Mouse (Mus musculus) neural tube, embryonic 11.5 days (tissue): ENCODE results near the gene Pgf. TPM values are rescaled to one million over a fixed set of nuclear protein-coding genes. Genes with fewer than 3 reads are reported as not detected.

Experiments
- ATAC-seq: fragments of 200-750 bp; cut with Nextera tagmentation; 2 replicates; pipeline ENCODE4 v1.8.0; 2017; ENCODE audit warnings: moderate number of reproducible peaks, mild to moderate bottlenecking, moderate TSS enrichment, moderate library complexity; ENCODE audit not compliant: insufficient read depth, low FRiP score, low TSS enrichment
- DNase-seq: peaks from one replicate; pipeline ENCODE4 v3.0.0-alpha.2; 2015; ENCODE audit warnings: low spot score
- H3K27ac ChIP-seq: fragments of 300-500 bp; sonication (generic); 2 replicates; pipeline ENCODE4 v1.5.1; 2014; ENCODE audit warnings: low read depth, mild to moderate bottlenecking, low read length
- H3K27me3 ChIP-seq: fragments of 300-500 bp; sonication (generic); 2 replicates; pipeline ENCODE4 v1.6.1; 2014; ENCODE audit warnings: mild to moderate bottlenecking, low read length, mixed read lengths; ENCODE audit not compliant: control insufficient read depth, insufficient read depth
- H3K36me3 ChIP-seq: fragments of 300-500 bp; sonication (generic); 2 replicates; pipeline ENCODE4 v1.6.1; 2014; ENCODE audit warnings: mild to moderate bottlenecking, low read length, moderate library complexity, mixed read lengths; ENCODE audit not compliant: control insufficient read depth, insufficient read depth
- H3K4me1 ChIP-seq: fragments of 300-500 bp; sonication (generic); 2 replicates; pipeline ENCODE4 v1.6.1; 2014; ENCODE audit warnings: low read length, mixed read lengths; ENCODE audit not compliant: control insufficient read depth, insufficient read depth
- H3K4me2 ChIP-seq: fragments of 300-500 bp; sonication (generic); 2 replicates; pipeline ENCODE4 v1.6.1; 2014; ENCODE audit warnings: low read depth, mild to moderate bottlenecking, moderate library complexity
- H3K4me3 ChIP-seq: fragments of 300-500 bp; sonication (generic); 2 replicates; pipeline ENCODE4 v1.5.1; 2014; ENCODE audit warnings: low read depth, low read length
- H3K9ac ChIP-seq: fragments of 300-500 bp; sonication (generic); 2 replicates; pipeline ENCODE4 v1.6.1; 2014; ENCODE audit warnings: mild to moderate bottlenecking, low read length
- H3K9me3 ChIP-seq: fragments of 300-500 bp; sonication (generic); 2 replicates; pipeline ENCODE4 v1.6.1; 2016; ENCODE audit warnings: low read length; ENCODE audit not compliant: control insufficient read depth
- WGBS: fragments of 180-500 bp; shearing (Covaris S2); extraction: QIAGEN DNeasy Blood & Tissue Kit; methylation state at CpG from one replicate; pipeline ENCODE4 v1.1.7; 2014; 5-methylcytosine and 5-hydroxymethylcytosine counted together
- polyA plus RNA-seq: library from polyadenylated mRNA; unstranded; fragments of >200 nt; fragmentation: Nextera tagmentation; extraction: Ambion mirVana; gene quantifications from 2 replicates; pipeline ENCODE4 v1.2.1, GENCODE M21; 2014

Gene Pgf
- polyA plus RNA-seq, 1 experiment from 2014 or later, result 7.1 TPM

- no peak overlapping the region for H3K27ac ChIP-seq
- peaks cover 13% of the 10 kb centered on the region for H3K27me3 ChIP-seq
- WGBS, result 48% methylated on average over 16 of the region's 16 CpGs
- DNase-seq (no peak), ATAC-seq (0 out of 2 replicates have a peak, but pooled peaks have one; percentile 39)
- H3K36me3 ChIP-seq, result no peaks in the 10 kb centered on the region
- peaks cover 25% of the 10 kb centered on the region for H3K4me1 ChIP-seq
- H3K9ac ChIP-seq, result no peak overlapping the region; the same call in 1 of the 2 replicates
- no peaks in the 10 kb centered on the region for H3K9me3 ChIP-seq
- peak overlapping the region; percentile 40 for H3K4me2 ChIP-seq
- H3K4me3 ChIP-seq, result peak overlapping the region; percentile 17; the same call in 1 of the 2 replicates
These were observed 2.4 kb downstream of the Pgf start for GRCm38 (mm10) chr12:85175087-85175675.

GRCm38 (mm10) chr12:85174016-85174415, 3.6 kb downstream of the Pgf start:
- DNase-seq, result no peak
- no peak overlapping the region for H3K4me2 ChIP-seq
- no peaks in the 10 kb centered on the region for H3K9me3 ChIP-seq
- peaks cover 25% of the 10 kb centered on the region for H3K4me1 ChIP-seq
- peaks cover 13% of the 10 kb centered on the region for H3K27me3 ChIP-seq
- H3K36me3 ChIP-seq, result no peaks in the 10 kb centered on the region
- H3K27ac ChIP-seq, result no peak overlapping the region
- no peak overlapping the region for H3K4me3 ChIP-seq
- no peak for ATAC-seq
- WGBS, result 75% methylated on average over 7 of the region's 7 CpGs
- H3K9ac ChIP-seq, result no peak overlapping the region

GRCm38 (mm10) chr12:85170948-85171307, 6.7 kb downstream of the Pgf start:
- no peak for ATAC-seq
- no peak overlapping the region for H3K4me3 ChIP-seq
- no peaks in the 10 kb centered on the region for H3K36me3 ChIP-seq
- no peaks in the 10 kb centered on the region for H3K9me3 ChIP-seq
- no peaks in the 10 kb centered on the region for H3K27me3 ChIP-seq
- H3K4me1 ChIP-seq, result peaks cover 10% of the 10 kb centered on the region
- H3K9ac ChIP-seq, result no peak overlapping the region
- DNase-seq, result no peak
- no peak overlapping the region for H3K4me2 ChIP-seq
- WGBS, result 90% methylated on average over 3 of the region's 3 CpGs
- H3K27ac ChIP-seq, result no peak overlapping the region

- H3K9ac ChIP-seq, result no peak overlapping the region
- no peaks in the 10 kb centered on the region for H3K9me3 ChIP-seq
- H3K4me1 ChIP-seq, result peaks cover 4% of the 10 kb centered on the region
- H3K36me3 ChIP-seq, result no peaks in the 10 kb centered on the region
- H3K27ac ChIP-seq, result no peak overlapping the region
- 83% methylated on average over 11 of the region's 11 CpGs for WGBS
- no peak overlapping the region for H3K4me2 ChIP-seq
- no peak for ATAC-seq
- no peaks in the 10 kb centered on the region for H3K27me3 ChIP-seq
- no peak overlapping the region for H3K4me3 ChIP-seq
- no peak for DNase-seq
These were observed 7.2 kb downstream of the Pgf start for GRCm38 (mm10) chr12:85170284-85170947.

GRCm38 (mm10) chr12:85169877-85170276, 7.7 kb downstream of the Pgf start:
- Histone ChIP-seq H3K36me3 (no peaks in the 10 kb centered on the region), H3K4me3 (no peak overlapping the region), H3K4me2 (no peak overlapping the region), H3K9ac (no peak overlapping the region), H3K4me1 (peaks cover 1% of the 10 kb centered on the region; the same call in 1 of the 2 replicates), H3K9me3 (no peaks in the 10 kb centered on the region), H3K27ac (no peak overlapping the region), H3K27me3 (no peaks in the 10 kb centered on the region)
- ATAC-seq (no peak), DNase-seq (no peak)
- WGBS, result 63% methylated on average over 3 of the region's 3 CpGs

GRCm38 (mm10) chr12:85169117-85169858, 8.3 kb downstream of the Pgf start:
- no peaks in the 10 kb centered on the region for H3K27me3 ChIP-seq
- peak overlapping the region; percentile 43 for H3K4me2 ChIP-seq
- no peak overlapping the region for H3K27ac ChIP-seq
- no peaks in the 10 kb centered on the region for H3K9me3 ChIP-seq
- WGBS, result 24% methylated on average over 27 of the region's 27 CpGs
- ATAC-seq (peak; percentile 83), DNase-seq (peak; percentile 87)
- H3K36me3 ChIP-seq, result no peaks in the 10 kb centered on the region
- H3K9ac ChIP-seq, result peak overlapping the region; percentile 44
- no peaks in the 10 kb centered on the region for H3K4me1 ChIP-seq
- no peak overlapping the region for H3K4me3 ChIP-seq

GRCm38 (mm10) chr12:85166631-85167030, 11.0 kb downstream of the Pgf start:
- DNase-seq, result no peak
- Histone ChIP-seq H3K36me3 (no peaks in the 10 kb centered on the region), H3K27me3 (no peaks in the 10 kb centered on the region), H3K9ac (no peak overlapping the region), H3K4me1 (no peaks in the 10 kb centered on the region), H3K4me3 (no peak overlapping the region), H3K4me2 (no peak overlapping the region), H3K27ac (no peak overlapping the region), H3K9me3 (no peaks in the 10 kb centered on the region)
- WGBS, result 83% methylated on average over 9 of the region's 9 CpGs
- ATAC-seq, result no peak

- no peaks in the 10 kb centered on the region for H3K27me3 ChIP-seq
- no peaks in the 10 kb centered on the region for H3K4me1 ChIP-seq
- H3K4me2 ChIP-seq, result no peak overlapping the region
- ATAC-seq (no peak), DNase-seq (no peak)
- no peaks in the 10 kb centered on the region for H3K36me3 ChIP-seq
- no peak overlapping the region for H3K27ac ChIP-seq
- no peak overlapping the region for H3K9ac ChIP-seq
- WGBS, result 86% methylated on average over 5 of the region's 5 CpGs
- no peaks in the 10 kb centered on the region for H3K9me3 ChIP-seq
- no peak overlapping the region for H3K4me3 ChIP-seq
These were observed 12.6 kb downstream of the Pgf start for GRCm38 (mm10) chr12:85164996-85165395.
